Mouse (Mus musculus): ENCODE measurements around the gene Nck1. TPM values are rescaled to one million over a fixed set of nuclear protein-coding genes. Genes with fewer than 3 reads are reported as not detected.
A peak's percentile ranks its signal among the peaks of the same experiment; 100 is the strongest.

Gene Nck1
- total and polyA plus RNA-seq, 2 experiments from 2014 or later = 37.9 to 58.8 TPM

- peaks cover 5% of the 10 kb centered on the region; the same call in 1 of the 2 replicates for H3K36me3 ChIP-seq (replicated peaks; ENCODE audit: control insufficient read depth, insufficient read depth, low read length)
- H3K9ac ChIP-seq (replicated peaks; ENCODE audit: low read depth, low read length) = no peak overlapping the region
- TF ChIP-seq EP300 (IDR thresholded peaks at IDR 0.05; ENCODE audit: low read depth) (no peak), CTCF (IDR thresholded peaks at IDR 0.05; ENCODE audit: low read depth) (no peak)
- DNase-seq (ENCODE audit: low spot score) (no peak), ATAC-seq (ENCODE audit: insufficient read depth, low read depth) (no peak)
- no peaks in the 10 kb centered on the region for H3K27me3 ChIP-seq (ENCODE audit: control insufficient read depth, insufficient read depth, low read length)
- H3K4me2 ChIP-seq (ENCODE audit: low read depth, low read length) = no peak overlapping the region
- no peak overlapping the region for H3K4me3 ChIP-seq (ENCODE audit: low read depth, low read length)
- peaks cover 8% of the 10 kb centered on the region for H3K4me1 ChIP-seq (ENCODE audit: control insufficient read depth, insufficient read depth)
- H3K27ac ChIP-seq (ENCODE audit: low read depth) = no peak overlapping the region
- H3K9me3 ChIP-seq (replicated peaks; ENCODE audit: control insufficient read depth, low read length) = no peaks in the 10 kb centered on the region
- WGBS = 51% methylated on average over 1 of the region's 1 CpGs
Measured at GRCm38 (mm10) chr9:100491424-100491823, 54.5 kb downstream of the Nck1 start.

- Histone ChIP-seq H3K4me2 (ENCODE audit: low read depth, low read length) (no peak overlapping the region), H3K27me3 (ENCODE audit: control insufficient read depth, insufficient read depth, low read length) (no peaks in the 10 kb centered on the region), H3K27ac (ENCODE audit: low read depth) (peak overlapping the region; percentile 39), H3K4me1 (ENCODE audit: control insufficient read depth, insufficient read depth) (peaks cover 8% of the 10 kb centered on the region), H3K9me3 (replicated peaks; ENCODE audit: control insufficient read depth, low read length) (no peaks in the 10 kb centered on the region), H3K9ac (replicated peaks; ENCODE audit: low read depth, low read length) (no peak overlapping the region), H3K36me3 (replicated peaks; ENCODE audit: control insufficient read depth, insufficient read depth, low read length) (peaks cover 5% of the 10 kb centered on the region; the same call in 1 of the 2 replicates), H3K4me3 (ENCODE audit: low read depth, low read length) (no peak overlapping the region)
- WGBS = 90% methylated on average over 6 of the region's 6 CpGs
- TF ChIP-seq CTCF (IDR thresholded peaks at IDR 0.05; ENCODE audit: low read depth) (no peak), EP300 (IDR thresholded peaks at IDR 0.05; ENCODE audit: low read depth) (no peak)
- no peak for DNase-seq (ENCODE audit: low spot score)
- ATAC-seq (ENCODE audit: insufficient read depth, low read depth) = no peak
Measured at GRCm38 (mm10) chr9:100488969-100489368, 57.0 kb downstream of the Nck1 start.

- peak; percentile 22 for DNase-seq (ENCODE audit: low spot score)
- WGBS = 58% methylated on average over 7 of the region's 7 CpGs
Measured at GRCm38 (mm10) chr9:100488056-100488713, 57.7 kb downstream of the Nck1 start.

DNA sequence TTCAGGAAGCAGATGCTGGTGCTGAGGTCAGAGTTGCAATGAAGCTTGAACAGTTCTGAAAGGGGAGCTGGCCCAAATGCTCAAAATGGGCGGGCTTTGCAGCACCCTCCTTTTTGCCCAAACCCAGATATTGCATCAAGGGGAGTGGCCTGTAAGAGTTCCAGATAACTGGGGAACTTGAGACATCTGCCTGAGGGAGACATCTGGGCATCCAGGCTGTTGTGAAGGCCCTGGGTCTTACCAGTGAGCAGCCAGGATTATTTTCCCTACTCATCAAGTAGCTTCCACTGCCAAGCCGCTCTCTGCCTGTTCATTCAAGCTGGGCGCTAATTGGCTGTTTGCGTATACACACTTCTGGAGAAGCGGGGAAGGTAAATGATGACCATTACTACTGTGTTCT, 59.5 kb downstream of the Nck1 start, which contains the start of gene Il20rb:
Il20rb (minus strand) TSS at position 358 of the 400 bp plus-strand sequence.
- no peak for DNase-seq (ENCODE audit: low spot score)
- H3K27me3 ChIP-seq (ENCODE audit: control insufficient read depth, insufficient read depth, low read length) = no peaks in the 10 kb centered on the region
- TF ChIP-seq EP300 (IDR thresholded peaks at IDR 0.05; ENCODE audit: low read depth) (no peak), CTCF (IDR thresholded peaks at IDR 0.05; ENCODE audit: low read depth) (no peak)
- peaks cover 5% of the 10 kb centered on the region for H3K4me1 ChIP-seq (ENCODE audit: control insufficient read depth, insufficient read depth)
- H3K4me2 ChIP-seq (ENCODE audit: low read depth, low read length) = no peak within 1 kb of the TSS
- no peak for ATAC-seq (ENCODE audit: insufficient read depth, low read depth)
- H3K36me3 ChIP-seq (replicated peaks; ENCODE audit: control insufficient read depth, insufficient read depth, low read length) = no peaks in the 10 kb centered on the region; the same call in 1 of the 2 replicates
- no peak within 1 kb of the TSS for H3K4me3 ChIP-seq (ENCODE audit: low read depth, low read length)
- no peaks in the 10 kb centered on the region for H3K9me3 ChIP-seq (replicated peaks; ENCODE audit: control insufficient read depth, low read length)
- 94% methylated on average over 5 of the region's 5 CpGs for WGBS
- H3K9ac ChIP-seq (replicated peaks; ENCODE audit: low read depth, low read length) = no peak within 1 kb of the TSS
- peak within 1 kb of the TSS; percentile 39; the same call in 1 of the 2 replicates for H3K27ac ChIP-seq (ENCODE audit: low read depth)

More at GRCm38 (mm10) chr9:100488056-100488713, 57.7 kb downstream of the Nck1 start:
- Histone ChIP-seq H3K27ac (ENCODE audit: low read depth) (peak overlapping the region; percentile 39), H3K9me3 (replicated peaks; ENCODE audit: control insufficient read depth, low read length) (no peaks in the 10 kb centered on the region), H3K4me2 (ENCODE audit: low read depth, low read length) (no peak overlapping the region), H3K4me1 (ENCODE audit: control insufficient read depth, insufficient read depth) (peaks cover 8% of the 10 kb centered on the region), H3K36me3 (replicated peaks; ENCODE audit: control insufficient read depth, insufficient read depth, low read length) (peaks cover 2% of the 10 kb centered on the region; the same call in 1 of the 2 replicates), H3K27me3 (ENCODE audit: control insufficient read depth, insufficient read depth, low read length) (no peaks in the 10 kb centered on the region), H3K4me3 (ENCODE audit: low read depth, low read length) (no peak overlapping the region), H3K9ac (replicated peaks; ENCODE audit: low read depth, low read length) (no peak overlapping the region)
- TF ChIP-seq CTCF (IDR thresholded peaks at IDR 0.05; ENCODE audit: low read depth) (no peak), EP300 (IDR thresholded peaks at IDR 0.05; ENCODE audit: low read depth) (no peak)
- no peak; the same call in 1 of the 2 replicates for ATAC-seq (ENCODE audit: insufficient read depth, low read depth)

DNA sequence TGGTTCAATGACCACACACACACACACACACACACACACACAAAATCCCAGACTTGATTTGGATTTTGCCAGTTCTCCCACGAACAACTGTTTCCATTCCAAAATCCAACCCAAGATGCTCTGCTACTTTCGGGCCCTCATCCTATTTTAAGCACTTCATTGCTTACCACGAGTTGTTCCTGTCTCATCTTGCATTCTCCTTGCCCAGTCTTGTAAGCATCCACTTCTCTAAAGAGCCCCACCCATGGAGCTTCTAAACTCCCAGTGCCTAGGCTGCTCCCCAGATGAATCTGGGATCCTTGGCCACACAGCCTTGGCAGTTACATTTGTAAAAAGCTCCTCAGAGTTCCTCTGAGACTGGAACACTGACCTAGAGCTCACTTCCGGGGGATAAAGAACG, 62.6 kb downstream of the Nck1 start:
- H3K9me3 ChIP-seq (replicated peaks; ENCODE audit: control insufficient read depth, low read length) = no peaks in the 10 kb centered on the region
- WGBS = 72% methylated on average over 5 of the region's 5 CpGs
- no peaks in the 10 kb centered on the region for H3K27me3 ChIP-seq (ENCODE audit: control insufficient read depth, insufficient read depth, low read length)
- no peak for TF ChIP-seq CTCF (IDR thresholded peaks at IDR 0.05; ENCODE audit: low read depth)
- no peak for TF ChIP-seq EP300 (IDR thresholded peaks at IDR 0.05; ENCODE audit: low read depth)
- H3K4me3 ChIP-seq (ENCODE audit: low read depth, low read length) = no peak overlapping the region
- H3K9ac ChIP-seq (replicated peaks; ENCODE audit: low read depth, low read length) = no peak overlapping the region
- H3K4me2 ChIP-seq (ENCODE audit: low read depth, low read length) = no peak overlapping the region
- no peaks in the 10 kb centered on the region for H3K4me1 ChIP-seq (ENCODE audit: control insufficient read depth, insufficient read depth)
- no peak overlapping the region for H3K27ac ChIP-seq (ENCODE audit: low read depth)
- no peak for DNase-seq (ENCODE audit: low spot score)
- H3K36me3 ChIP-seq (replicated peaks; ENCODE audit: control insufficient read depth, insufficient read depth, low read length) = no peaks in the 10 kb centered on the region
- ATAC-seq (ENCODE audit: insufficient read depth, low read depth) = no peak

All from heart, postnatal 0 days (tissue).